In genomic region chr19:15908016-15908415, GRCm38 (mm10) we compare ENCODE assay signal across 21 mouse cellular contexts. TPM values are rescaled to one million over a fixed set of nuclear protein-coding genes. Genes with fewer than 3 reads are reported as not detected.
DNase-seq lines count a peak whose midpoint lies in the region; ATAC-seq and TF ChIP-seq lines count a peak whose summit lies in the region.
"Had no signal": no experiment of that assay in that cellular context is flagged by ENCODE, and none has a peak within 500 bp of the region (broad histone marks: within the 10 kb centered on the region; RNA-seq: fewer than 3 reads in every experiment).

No protein-coding gene starts in this region.

- TF ChIP-seq CTCF in forebrain, postnatal 0 days (IDR thresholded peaks at IDR 0.05; ENCODE audit: low read depth): no peak

- 91% methylated on average over 5 of the region's 5 CpGs for WGBS in heart, embryonic 10.5 days
- 87% methylated on average over 5 of the region's 5 CpGs for WGBS in forebrain, postnatal 0 days

- no peak overlapping the region for H3K27ac ChIP-seq in heart, embryonic 10.5 days
- no peak overlapping the region for H3K27ac ChIP-seq in forebrain, postnatal 0 days (ENCODE audit: low read depth, low read length)
- H3K27ac ChIP-seq: embryonic facial prominence, embryonic 10.5 days; forebrain, embryonic 13.5 days; gastrocnemius, adult 2 months; heart, embryonic 15.5 days; hindbrain, embryonic 10.5 days; hindbrain, embryonic 14.5 days had no signal

- H3K9me3 ChIP-seq in heart, embryonic 10.5 days: no peaks in the 10 kb centered on the region
- no peaks in the 10 kb centered on the region for H3K9me3 ChIP-seq in forebrain, postnatal 0 days (ENCODE audit: low read length)
- H3K9me3 ChIP-seq: embryonic facial prominence, embryonic 10.5 days; forebrain, embryonic 13.5 days; G1E; heart, embryonic 15.5 days; hindbrain, embryonic 10.5 days had no signal

- H3K36me3 ChIP-seq in heart, embryonic 10.5 days: peaks cover 48% of the 10 kb centered on the region; the same call in 1 of the 2 replicates
- peaks cover 6% of the 10 kb centered on the region for H3K36me3 ChIP-seq in forebrain, postnatal 0 days (ENCODE audit: insufficient read depth)

- H3K27me3 ChIP-seq in heart, embryonic 10.5 days (ENCODE audit: insufficient read depth, poor library complexity, severe bottlenecking): no peaks in the 10 kb centered on the region
- H3K27me3 ChIP-seq in forebrain, postnatal 0 days (ENCODE audit: insufficient read depth, low read length): no peaks in the 10 kb centered on the region
- H3K27me3 ChIP-seq: forebrain, embryonic 13.5 days; heart, embryonic 15.5 days had no signal

- H3K4me2 ChIP-seq in forebrain, postnatal 0 days (ENCODE audit: low read depth): no peak overlapping the region
- H3K4me2 ChIP-seq: forebrain, embryonic 13.5 days; heart, embryonic 11.5 days; heart, embryonic 15.5 days; hindbrain, embryonic 14.5 days had no signal

- no peaks in the 10 kb centered on the region for H3K4me1 ChIP-seq in heart, embryonic 10.5 days
- no peaks in the 10 kb centered on the region for H3K4me1 ChIP-seq in forebrain, postnatal 0 days (ENCODE audit: insufficient read depth)

- ATAC-seq in forebrain, postnatal 0 days: no peak
- ATAC-seq: CD4-positive, CD25-positive, alpha-beta regulatory T cell, adult 4 months; forebrain, embryonic 13.5 days had no signal

- H3K9ac ChIP-seq in forebrain, postnatal 0 days: no peak overlapping the region
- H3K9ac ChIP-seq: forebrain, embryonic 13.5 days; heart, embryonic 15.5 days; hindbrain, embryonic 14.5 days had no signal

- no peak overlapping the region for H3K4me3 ChIP-seq in heart, embryonic 10.5 days
- H3K4me3 ChIP-seq in forebrain, postnatal 0 days (ENCODE audit: low read depth, low read length): no peak overlapping the region
- H3K4me3 ChIP-seq: embryonic facial prominence, embryonic 10.5 days; forebrain, embryonic 13.5 days; gastrocnemius, adult 2 months; heart, embryonic 15.5 days; hindbrain, embryonic 10.5 days had no signal

- DNase-seq in adrenal gland, postnatal 10 days: peak; percentile 35
- no peak for DNase-seq in adrenal gland, postnatal 25 days
- peak; percentile 14 to 23 for DNase-seq in heart, adult 18-20 months
- DNase-seq in heart, embryonic 10.5 days (ENCODE audit: low spot score): no peak
- DNase-seq in kidney, adult 8-10 months: peak; percentile 43 to 51
- DNase-seq in kidney, postnatal 4 days: no peak
- peak; percentile 53 to 63 for DNase-seq in kidney, postnatal 25 days
- DNase-seq in forebrain, postnatal 0 days: no peak
- DNase-seq: adrenal gland, postnatal 14 days; B cell, adult 2 months; cerebellum, postnatal 36 days; gastrocnemius, adult 2 months; gastrocnemius, postnatal 25 days had no signal

RNA-seq across cellular contexts. Expression of gene Psat1, which starts 39.1 kb away (rescaled TPM):
- total RNA-seq in adrenal gland, postnatal 10 days (2021): 100 to 1,000 TPM in 1 of 2 experiments, 10 to 100 TPM in 1; 60.7 to 140 TPM
- total RNA-seq in adrenal gland, postnatal 25 days (2021): 64.9 and 81.4 TPM in 2 replicates
- 1 to 10 TPM; 3.7 to 4.2 TPM for total RNA-seq in heart, adult 18-20 months (2021)
- polyA plus RNA-seq in heart, embryonic 10.5 days (2016; fragmentation: Nextera tagmentation; extraction: Ambion mirVana): 56.5 and 88.5 TPM in 2 replicates
- total RNA-seq in forebrain, postnatal 0 days (2014; rRNA removed): 84.2 and 89.2 TPM in 2 replicates
- polyA plus RNA-seq in forebrain, postnatal 0 days (2015; fragmentation: Nextera tagmentation; extraction: Ambion mirVana): 57.4 and 69.1 TPM in 2 replicates

Comparison
In these comparisons a context has a peak if more than half of its experiments do, and no peak if none do; other contexts are left out.
1. DNase-seq: peak in adrenal gland, postnatal 10 days (single experiment), heart, adult 18-20 months (2 of 2), kidney, adult 8-10 months (2 of 2) and kidney, postnatal 25 days (2 of 2); none in adrenal gland, postnatal 25 days (single experiment), heart, embryonic 10.5 days (single experiment), kidney, postnatal 4 days (0 of 2) and forebrain, postnatal 0 days (single experiment).
2. RNA of gene Psat1, which starts 39.1 kb away (total RNA-seq): 60.7 to 140 TPM in adrenal gland, postnatal 10 days, 84.2 to 89.2 TPM in forebrain, postnatal 0 days and 64.9 to 81.4 TPM in adrenal gland, postnatal 25 days; 3.7 to 4.2 TPM in heart, adult 18-20 months; every median in the first group is over 10 times any median in the second.